Mouse (Mus musculus): ENCODE results near the gene Banf2. TPM values are rescaled to one million over a fixed set of nuclear protein-coding genes. Genes with fewer than 3 reads are reported as not detected.

Banf2 gene
- polyA plus RNA-seq, 1 experiment, result not detected

- TF ChIP-seq POLR2A (IDR thresholded peaks at IDR 0.05; ENCODE audit: borderline replicate concordance, control insufficient read depth, low read depth, low read length) (no peak), CTCF (IDR thresholded peaks at IDR 0.05; ENCODE audit: control insufficient read depth, insufficient read depth, low read length) (no peak)
- no peaks in the 10 kb centered on the region; the same call in 1 of the 2 replicates for H3K4me1 ChIP-seq (ENCODE audit: control insufficient read depth, insufficient read depth, low read length)
- no peak overlapping the region for H3K27ac ChIP-seq (ENCODE audit: control insufficient read depth, insufficient read depth, low read depth, low read length, poor library complexity)
- 30% methylated on average over 4 of the region's 4 CpGs for WGBS
- H3K4me3 ChIP-seq (replicated peaks; ENCODE audit: control insufficient read depth, low read depth, low read length), result no peak overlapping the region
These were observed 59.9 kb downstream of the Banf2 start for GRCm38 (mm10) chr2:144092767-144093166.

DNA sequence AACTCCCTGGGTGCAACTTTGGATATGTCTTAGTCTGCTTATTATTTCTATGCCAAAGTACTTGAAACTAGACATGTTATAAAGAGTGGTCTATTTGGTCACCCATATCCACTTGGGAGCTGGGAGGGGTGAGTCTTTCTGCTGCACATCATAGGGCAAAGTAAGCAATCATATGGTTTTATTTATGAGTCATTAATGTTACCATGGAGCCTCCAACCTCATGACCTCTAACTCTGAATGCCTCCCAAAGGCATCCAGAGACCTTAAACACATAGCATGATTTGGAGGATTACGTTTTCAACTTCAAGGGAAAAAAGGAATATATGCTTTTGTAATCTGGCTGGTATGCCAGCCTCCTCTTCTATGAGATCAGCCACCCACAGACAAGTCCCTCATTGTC, 61.9 kb downstream of the Banf2 start:
- no peak overlapping the region for H3K27ac ChIP-seq (ENCODE audit: control insufficient read depth, insufficient read depth, low read depth, low read length, poor library complexity)
- no peak overlapping the region for H3K4me3 ChIP-seq (replicated peaks; ENCODE audit: control insufficient read depth, low read depth, low read length)
- TF ChIP-seq CTCF (IDR thresholded peaks at IDR 0.05; ENCODE audit: control insufficient read depth, insufficient read depth, low read length), result no peak
- TF ChIP-seq POLR2A (IDR thresholded peaks at IDR 0.05; ENCODE audit: borderline replicate concordance, control insufficient read depth, low read depth, low read length), result no peak
- 80% methylated on average over 1 of the region's 1 CpGs for whole genome bisulfite sequencing
- H3K4me1 ChIP-seq (ENCODE audit: control insufficient read depth, insufficient read depth, low read length), result no peaks in the 10 kb centered on the region; the same call in 1 of the 2 replicates

GRCm38 (mm10) chr2:144101463-144101961, 68.7 kb downstream of the Banf2 start:
- H3K27ac ChIP-seq (ENCODE audit: control insufficient read depth, insufficient read depth, low read depth, low read length, poor library complexity), result no peak overlapping the region
- H3K4me1 ChIP-seq (ENCODE audit: control insufficient read depth, insufficient read depth, low read length), result no peaks in the 10 kb centered on the region
- TF ChIP-seq POLR2A (IDR thresholded peaks at IDR 0.05; ENCODE audit: borderline replicate concordance, control insufficient read depth, low read depth, low read length) (no peak), CTCF (IDR thresholded peaks at IDR 0.05; ENCODE audit: control insufficient read depth, insufficient read depth, low read length) (no peak)
- 84% methylated on average over 13 of the region's 13 CpGs for WGBS
- H3K4me3 ChIP-seq (replicated peaks; ENCODE audit: control insufficient read depth, low read depth, low read length), result no peak overlapping the region

DNA sequence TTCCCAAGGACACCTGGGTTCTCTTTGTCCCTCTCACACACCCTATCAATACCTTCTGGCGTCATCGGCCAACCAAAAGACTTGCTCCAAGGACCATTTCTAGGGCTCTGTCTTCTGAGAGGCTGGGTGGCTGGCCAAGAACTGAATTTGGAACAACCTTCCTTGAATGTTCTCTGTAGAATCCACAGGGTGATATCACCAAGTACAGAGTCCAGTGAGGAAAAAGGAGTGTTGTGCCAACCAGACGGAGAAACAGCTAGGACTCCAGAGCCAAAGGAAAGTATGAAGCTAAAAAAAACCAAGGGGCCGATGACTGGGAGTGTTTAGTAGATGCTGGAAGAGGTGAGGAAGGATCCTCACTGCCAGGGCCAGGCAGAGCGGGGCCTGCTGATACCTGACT, 74.5 kb downstream of the Banf2 start:
- no peak for TF ChIP-seq POLR2A (IDR thresholded peaks at IDR 0.05; ENCODE audit: borderline replicate concordance, control insufficient read depth, low read depth, low read length)
- no peak for TF ChIP-seq CTCF (IDR thresholded peaks at IDR 0.05; ENCODE audit: control insufficient read depth, insufficient read depth, low read length)
- no peak overlapping the region for H3K4me3 ChIP-seq (replicated peaks; ENCODE audit: control insufficient read depth, low read depth, low read length)
- H3K27ac ChIP-seq (ENCODE audit: control insufficient read depth, insufficient read depth, low read depth, low read length, poor library complexity), result no peak overlapping the region
- 79% methylated on average over 5 of the region's 5 CpGs for WGBS
- H3K4me1 ChIP-seq (ENCODE audit: control insufficient read depth, insufficient read depth, low read length), result peaks cover 3% of the 10 kb centered on the region; the same call in 1 of the 2 replicates

GRCm38 (mm10) chr2:144107810-144108209, 75.0 kb downstream of the Banf2 start:
- 68% methylated on average over 2 of the region's 2 CpGs for WGBS
- Histone ChIP-seq H3K4me1 (ENCODE audit: control insufficient read depth, insufficient read depth, low read length) (peaks cover 3% of the 10 kb centered on the region; the same call in 1 of the 2 replicates), H3K4me3 (replicated peaks; ENCODE audit: control insufficient read depth, low read depth, low read length) (no peak overlapping the region), H3K27ac (ENCODE audit: control insufficient read depth, insufficient read depth, low read depth, low read length, poor library complexity) (no peak overlapping the region)
- no peak for TF ChIP-seq POLR2A (IDR thresholded peaks at IDR 0.05; ENCODE audit: borderline replicate concordance, control insufficient read depth, low read depth, low read length)
- TF ChIP-seq CTCF (IDR thresholded peaks at IDR 0.05; ENCODE audit: control insufficient read depth, insufficient read depth, low read length), result no peak

DNA sequence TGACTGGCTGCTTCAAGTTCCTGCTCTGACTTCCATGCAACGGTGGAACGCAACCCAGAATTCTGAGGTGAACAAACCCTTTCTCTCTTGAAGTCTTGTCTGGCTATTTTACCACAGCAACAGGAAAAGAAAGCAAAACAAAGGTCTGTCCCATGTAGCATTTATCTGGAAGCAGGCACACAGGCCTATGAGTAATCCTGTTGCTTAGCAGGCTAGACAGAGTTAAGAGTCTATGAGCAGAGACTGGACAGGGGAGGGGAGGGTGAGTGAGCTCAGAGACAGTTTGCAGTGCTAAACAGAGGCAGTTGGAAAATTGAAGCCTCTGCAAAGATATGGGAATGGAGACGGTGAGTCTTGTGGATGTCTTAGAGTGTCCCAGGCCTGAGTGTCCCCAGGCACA, 75.5 kb downstream of the Banf2 start:
- TF ChIP-seq POLR2A (IDR thresholded peaks at IDR 0.05; ENCODE audit: borderline replicate concordance, control insufficient read depth, low read depth, low read length) (no peak), CTCF (IDR thresholded peaks at IDR 0.05; ENCODE audit: control insufficient read depth, insufficient read depth, low read length) (no peak)
- Histone ChIP-seq H3K4me1 (ENCODE audit: control insufficient read depth, insufficient read depth, low read length) (peaks cover 3% of the 10 kb centered on the region; the same call in 1 of the 2 replicates), H3K27ac (ENCODE audit: control insufficient read depth, insufficient read depth, low read depth, low read length, poor library complexity) (no peak overlapping the region), H3K4me3 (replicated peaks; ENCODE audit: control insufficient read depth, low read depth, low read length) (no peak overlapping the region)
- WGBS, result 61% methylated on average over 3 of the region's 3 CpGs

GRCm38 (mm10) chr2:144111966-144112365, 79.1 kb downstream of the Banf2 start:
- peaks cover 3% of the 10 kb centered on the region; the same call in 1 of the 2 replicates for H3K4me1 ChIP-seq (ENCODE audit: control insufficient read depth, insufficient read depth, low read length)

GRCm38 (mm10) chr2:144112666-144113065, 79.8 kb downstream of the Banf2 start:
- Histone ChIP-seq H3K4me1 (ENCODE audit: control insufficient read depth, insufficient read depth, low read length) (peaks cover 3% of the 10 kb centered on the region; the same call in 1 of the 2 replicates), H3K4me3 (replicated peaks; ENCODE audit: control insufficient read depth, low read depth, low read length) (no peak overlapping the region), H3K27ac (ENCODE audit: control insufficient read depth, insufficient read depth, low read depth, low read length, poor library complexity) (no peak overlapping the region)
- WGBS, result 7% methylated on average over 5 of the region's 5 CpGs
- TF ChIP-seq POLR2A (IDR thresholded peaks at IDR 0.05; ENCODE audit: borderline replicate concordance, control insufficient read depth, low read depth, low read length) (no peak), CTCF (IDR thresholded peaks at IDR 0.05; ENCODE audit: control insufficient read depth, insufficient read depth, low read length) (no peak)

More at GRCm38 (mm10) chr2:144111966-144112365, 79.1 kb downstream of the Banf2 start:
- TF ChIP-seq POLR2A (IDR thresholded peaks at IDR 0.05; ENCODE audit: borderline replicate concordance, control insufficient read depth, low read depth, low read length), result no peak
- H3K4me3 ChIP-seq (replicated peaks; ENCODE audit: control insufficient read depth, low read depth, low read length), result no peak overlapping the region
- no peak overlapping the region for H3K27ac ChIP-seq (ENCODE audit: control insufficient read depth, insufficient read depth, low read depth, low read length, poor library complexity)
- WGBS, result 74% methylated on average over 7 of the region's 7 CpGs

DNA sequence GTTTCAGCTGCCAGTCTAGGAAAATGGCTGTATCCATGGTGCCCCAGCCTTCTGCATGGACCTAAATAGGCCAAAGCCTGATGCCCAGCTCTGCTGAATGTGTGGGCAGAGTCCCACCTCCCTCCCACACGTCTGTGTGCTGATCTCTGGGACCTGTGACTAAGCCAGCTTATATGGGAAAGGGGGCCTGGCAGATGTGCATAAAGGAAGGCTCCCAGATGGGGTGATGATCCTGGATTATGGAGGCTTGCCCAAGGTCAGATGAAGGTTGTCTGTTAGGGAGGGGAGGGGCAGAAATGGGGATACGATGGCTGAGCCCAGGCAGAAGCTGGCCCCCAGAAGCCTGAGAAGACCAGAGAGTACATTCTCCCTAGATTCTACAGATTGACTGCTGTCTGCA, 85.2 kb downstream of the Banf2 start:
- TF ChIP-seq CTCF (IDR thresholded peaks at IDR 0.05; ENCODE audit: control insufficient read depth, insufficient read depth, low read length) (no peak), POLR2A (IDR thresholded peaks at IDR 0.05; ENCODE audit: borderline replicate concordance, control insufficient read depth, low read depth, low read length) (no peak)
- Histone ChIP-seq H3K4me1 (ENCODE audit: control insufficient read depth, insufficient read depth, low read length) (no peaks in the 10 kb centered on the region; the same call in 1 of the 2 replicates), H3K27ac (ENCODE audit: control insufficient read depth, insufficient read depth, low read depth, low read length, poor library complexity) (no peak overlapping the region), H3K4me3 (replicated peaks; ENCODE audit: control insufficient read depth, low read depth, low read length) (no peak overlapping the region)
- 76% methylated on average over 2 of the region's 2 CpGs for WGBS

Measured in bone marrow, adult 2 months (tissue).